Mouse (Mus musculus) midbrain, embryonic 13.5 days (tissue): ENCODE measurements around the gene Apbb2. TPM values are rescaled to one million over a fixed set of nuclear protein-coding genes. Genes with fewer than 3 reads are reported as not detected.

Experiments
- ATAC-seq: fragments of 200-750 bp; cut with Nextera tagmentation; 2 replicates; pipeline ENCODE4 v1.8.0; 2017; ENCODE audit warnings: mild to moderate bottlenecking, moderate TSS enrichment, moderate library complexity
- H3K27ac ChIP-seq: fragments of 300-500 bp; sonication (generic); 2 replicates; pipeline ENCODE4 v1.5.1; 2015; ENCODE audit warnings: inconsistent platforms, mild to moderate bottlenecking, moderate library complexity
- H3K27me3 ChIP-seq: fragments of 300-500 bp; sonication (generic); 2 replicates; pipeline ENCODE4 v1.6.1; 2015; ENCODE audit warnings: mild to moderate bottlenecking, inconsistent platforms
- H3K36me3 ChIP-seq: fragments of 300-500 bp; sonication (generic); 2 replicates; pipeline ENCODE4 v1.6.1; 2015; ENCODE audit warnings: mild to moderate bottlenecking, inconsistent platforms
- H3K4me1 ChIP-seq: fragments of 300-500 bp; sonication (generic); replicated peaks from 2 replicates; pipeline ENCODE4 v1.6.1; 2015; ENCODE audit warnings: inconsistent platforms
- H3K4me2 ChIP-seq: fragments of 300-500 bp; sonication (generic); replicated peaks from 2 replicates; pipeline ENCODE4 v1.6.1; 2015; ENCODE audit warnings: moderate library complexity, mild to moderate bottlenecking, inconsistent platforms
- H3K4me3 ChIP-seq: fragments of 300-500 bp; sonication (generic); replicated peaks from 2 replicates; pipeline ENCODE4 v1.5.1; 2015; ENCODE audit warnings: mild to moderate bottlenecking, inconsistent platforms
- H3K9ac ChIP-seq: fragments of 300-500 bp; sonication (generic); replicated peaks from 2 replicates; pipeline ENCODE4 v1.6.1; 2015; ENCODE audit warnings: mild to moderate bottlenecking, inconsistent platforms
- H3K9me3 ChIP-seq: fragments of 300-500 bp; sonication (generic); 2 replicates; pipeline ENCODE4 v1.6.1; 2016; ENCODE audit warnings: mild to moderate bottlenecking, inconsistent platforms
- WGBS: fragments of 180-500 bp; shearing (Covaris S2); methylation state at CpG from one replicate; pipeline ENCODE4 v1.1.7; 2015; 5-methylcytosine and 5-hydroxymethylcytosine counted together
- polyA plus RNA-seq: library from polyadenylated mRNA; unstranded; fragments of >200 nt; fragmentation: Nextera tagmentation; extraction: Ambion mirVana; gene quantifications from 2 replicates; pipeline ENCODE4 v1.2.1, GENCODE M21; 2015

The Apbb2 gene
- polyA plus RNA-seq, 1 experiment from 2014 or later: 93.4 TPM

- H3K9me3 ChIP-seq: peaks cover 3% of the 10 kb centered on the region; the same call in 1 of the 2 replicates
- 60% methylated on average over 5 of the region's 5 CpGs for WGBS
- ATAC-seq: no peak
These were observed 365.4 kb downstream of the Apbb2 start for GRCm38 (mm10) chr5:66253219-66253618.

More at GRCm38 (mm10) chr5:66253219-66253618, 365.4 kb downstream of the Apbb2 start:
- H3K9ac ChIP-seq: no peak overlapping the region
- H3K4me3 ChIP-seq: no peak overlapping the region
- no peaks in the 10 kb centered on the region for H3K4me1 ChIP-seq
- no peak overlapping the region for H3K4me2 ChIP-seq
- H3K27me3 ChIP-seq: no peaks in the 10 kb centered on the region
- H3K36me3 ChIP-seq: no peaks in the 10 kb centered on the region
- H3K27ac ChIP-seq: no peak overlapping the region

Other genes with a start within 250 kb of the Apbb2 start
- gene Uchl1, start 57.3 kb upstream of the Apbb2 start, polyA plus RNA-seq: 1,181 and 1,187 TPM in 2 replicates
- gene Limch1, start 127.0 kb upstream of the Apbb2 start, polyA plus RNA-seq: 37.4 and 41.9 TPM in 2 replicates